Mouse (Mus musculus): ENCODE measurements at regions not wholly inside any gene's neighbourhood (a gene's known extent, or its start where the extent isn't known, plus 50 kb on each side); places are given as distances from the start of the nearest gene placed in this dataset.

GRCm38 (mm10) chr19:36229941-36230340 lies 110.0 kb upstream of the Ankrd1 start:
- DNase-seq (ENCODE audit: low spot score in 2 of 2), result no peak

- no peak for DNase-seq (ENCODE audit: low spot score in 2 of 2)
These were observed 113.0 kb upstream of the Pcgf5 start for GRCm38 (mm10) chr19:36235131-36235530.

- no peak for DNase-seq (ENCODE audit: low spot score in 2 of 2)
These were observed 111.3 kb upstream of the Pcgf5 start for GRCm38 (mm10) chr19:36236576-36237345.

- DNase-seq (ENCODE audit: low spot score in 2 of 2), result no peak
These were observed 110.4 kb upstream of the Pcgf5 start for GRCm38 (mm10) chr19:36237751-36238150.

GRCm38 (mm10) chr19:36238536-36238935 lies 109.6 kb upstream of the Pcgf5 start:
- DNase-seq (ENCODE audit: low spot score in 2 of 2), result no peak

- DNase-seq (ENCODE audit: low spot score in 2 of 2), result peak in 1 of 2 experiments; percentile 12
These were observed 105.7 kb upstream of the Pcgf5 start for GRCm38 (mm10) chr19:36242396-36242795.

- DNase-seq (ENCODE audit: low spot score in 2 of 2), result no peak
These were observed 105.2 kb upstream of the Pcgf5 start for GRCm38 (mm10) chr19:36242946-36243345.

- DNase-seq (ENCODE audit: low spot score in 2 of 2), result no peak
These were observed 95.6 kb upstream of the Pcgf5 start for GRCm38 (mm10) chr19:36252522-36252921.

- DNase-seq (ENCODE audit: low spot score in 2 of 2), result no peak
These were observed 90.2 kb upstream of the Pcgf5 start for GRCm38 (mm10) chr19:36257748-36258538.

- no peak for DNase-seq (ENCODE audit: low spot score in 2 of 2)
These were observed 86.3 kb upstream of the Pcgf5 start for GRCm38 (mm10) chr19:36261819-36262218.

GRCm38 (mm10) chr19:36263923-36264322 lies 84.2 kb upstream of the Pcgf5 start:
- DNase-seq (ENCODE audit: low spot score in 2 of 2), result no peak

- DNase-seq (ENCODE audit: low spot score in 2 of 2), result no peak
These were observed 83.7 kb upstream of the Pcgf5 start for GRCm38 (mm10) chr19:36264397-36264796.

GRCm38 (mm10) chr19:36265276-36265675 lies 82.8 kb upstream of the Pcgf5 start:
- DNase-seq (ENCODE audit: low spot score in 2 of 2), result no peak

- peak in 1 of 2 experiments; percentile 10 for DNase-seq (ENCODE audit: low spot score in 2 of 2)
These were observed 81.8 kb upstream of the Pcgf5 start for GRCm38 (mm10) chr19:36266346-36266745.

- no peak for DNase-seq (ENCODE audit: low spot score in 2 of 2)
These were observed 74.6 kb upstream of the Pcgf5 start for GRCm38 (mm10) chr19:36273466-36273865.

GRCm38 (mm10) chr19:36285465-36285864 lies 62.6 kb upstream of the Pcgf5 start:
- DNase-seq (ENCODE audit: low spot score in 2 of 2), result no peak

GRCm38 (mm10) chr19:36290778-36291177 lies 57.3 kb upstream of the Pcgf5 start:
- no peak for DNase-seq (ENCODE audit: low spot score in 2 of 2)

- no peak for DNase-seq (ENCODE audit: low spot score in 2 of 2)
These were observed 54.7 kb upstream of the Pcgf5 start for GRCm38 (mm10) chr19:36293177-36293969.

All from natural killer cell, adult 2 months (primary cell).